Mouse (Mus musculus): Measurements from ENCODE around the gene Mus81. TPM values are rescaled to one million over a fixed set of nuclear protein-coding genes. Genes with fewer than 3 reads are reported as not detected.
A peak's percentile ranks its signal among the peaks of the same experiment; 100 is the strongest.

Mus81 gene
- polyA plus RNA-seq, 1 experiment from 2014 or later, result 18.5 TPM

- no peaks in the 10 kb centered on the region for H3K27me3 ChIP-seq (ENCODE audit: control insufficient read depth, insufficient read depth, low read length)
- 77% methylated on average over 3 of the region's 3 CpGs for WGBS
- no peaks in the 10 kb centered on the region; the same call in 1 of the 2 replicates for H3K4me1 ChIP-seq (replicated peaks; ENCODE audit: control insufficient read depth, insufficient read depth)
- no peak overlapping the region for H3K9ac ChIP-seq (ENCODE audit: low read length)
- TF ChIP-seq CTCF (IDR thresholded peaks at IDR 0.05; ENCODE audit: low read depth) (peak; percentile 58), EP300 (optimal IDR thresholded peaks at IDR 0.05) (no peak)
- DNase-seq (ENCODE audit: low spot score), result no peak
- H3K4me3 ChIP-seq (ENCODE audit: low read depth, low read length), result no peak overlapping the region
- H3K27ac ChIP-seq (replicated peaks), result no peak overlapping the region
- no peaks in the 10 kb centered on the region for H3K36me3 ChIP-seq (ENCODE audit: control insufficient read depth, insufficient read depth, low read length)
- ATAC-seq (ENCODE audit: low FRiP score, low TSS enrichment), result no peak
- H3K9me3 ChIP-seq (ENCODE audit: control insufficient read depth, low read length), result no peaks in the 10 kb centered on the region
- no peak overlapping the region for H3K4me2 ChIP-seq (replicated peaks; ENCODE audit: low read depth)
These were observed 15.3 kb downstream of the Mus81 start for GRCm38 (mm10) chr19:5472857-5473256.

DNA sequence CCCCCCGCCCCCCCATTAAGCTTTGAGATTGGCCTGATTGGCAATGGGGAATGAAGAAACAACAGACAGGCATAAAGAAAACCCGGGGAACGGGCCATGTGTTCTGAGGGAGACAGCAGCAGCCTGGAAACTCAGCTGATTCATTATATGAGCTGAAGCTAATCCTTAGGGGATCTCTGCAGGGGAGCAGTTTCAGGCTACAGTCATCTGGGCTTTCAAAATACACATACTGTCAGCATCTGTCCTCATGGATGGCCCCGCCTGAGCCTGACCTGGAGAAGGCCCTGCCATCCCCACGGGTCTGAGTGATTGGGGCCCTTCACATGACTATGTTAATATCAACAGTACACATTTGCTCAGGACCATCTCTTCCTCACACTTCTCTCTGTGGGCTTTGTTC is 16.4 kb downstream of the Mus81 start:
- TF ChIP-seq CTCF (IDR thresholded peaks at IDR 0.05; ENCODE audit: low read depth) (no peak), EP300 (optimal IDR thresholded peaks at IDR 0.05) (no peak)

GRCm38 (mm10) chr19:5468374-5468773 is 19.8 kb downstream of the Mus81 start, which contains the start of gene Ctsw:
Gene Ctsw (minus strand): TSS chr19:5468507.
- 36% methylated on average over 5 of the region's 5 CpGs for WGBS

More for the DNA sequence above, 16.4 kb downstream of the Mus81 start:
- no peak overlapping the region for H3K27ac ChIP-seq (replicated peaks)
- WGBS, result 47% methylated on average over 5 of the region's 5 CpGs
- H3K9me3 ChIP-seq (ENCODE audit: control insufficient read depth, low read length), result no peaks in the 10 kb centered on the region
- H3K27me3 ChIP-seq (ENCODE audit: control insufficient read depth, insufficient read depth, low read length), result no peaks in the 10 kb centered on the region
- H3K36me3 ChIP-seq (ENCODE audit: control insufficient read depth, insufficient read depth, low read length), result no peaks in the 10 kb centered on the region
- no peak overlapping the region for H3K4me2 ChIP-seq (replicated peaks; ENCODE audit: low read depth)
- H3K4me3 ChIP-seq (ENCODE audit: low read depth, low read length), result no peak overlapping the region
- no peak overlapping the region for H3K9ac ChIP-seq (ENCODE audit: low read length)
- DNase-seq (ENCODE audit: low spot score) (no peak), ATAC-seq (ENCODE audit: low FRiP score, low TSS enrichment) (no peak)
- H3K4me1 ChIP-seq (replicated peaks; ENCODE audit: control insufficient read depth, insufficient read depth), result no peaks in the 10 kb centered on the region; the same call in 1 of the 2 replicates

DNA sequence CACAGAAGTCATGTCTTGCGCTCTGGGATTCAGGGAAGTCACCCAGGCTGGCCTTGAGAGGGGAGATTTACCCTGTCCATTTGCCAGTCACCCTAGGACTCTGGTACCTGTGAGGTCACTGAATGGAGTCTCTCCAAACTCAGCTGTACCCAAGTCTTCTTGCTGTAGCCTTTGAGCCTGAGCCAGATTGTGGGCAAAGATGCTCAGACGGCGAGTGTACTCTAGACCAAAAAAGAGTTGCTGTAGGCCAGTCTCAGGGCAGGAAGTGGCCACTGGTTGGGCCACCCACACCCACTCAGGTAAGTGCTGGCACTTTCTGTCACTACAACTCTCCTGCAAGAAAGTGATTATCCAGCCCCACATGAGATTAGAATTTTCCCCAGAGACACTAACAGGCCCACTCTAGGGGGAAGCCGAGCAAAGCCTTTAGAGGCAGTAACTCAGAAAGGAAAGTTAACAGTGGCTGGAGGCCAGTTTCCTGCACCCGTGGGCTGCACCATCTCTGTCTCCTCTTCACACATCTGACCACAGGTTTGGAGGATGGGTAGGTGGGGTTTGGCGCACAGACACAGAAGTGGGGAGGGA is 21.2 kb downstream of the Mus81 start:
- no peak for TF ChIP-seq CTCF (IDR thresholded peaks at IDR 0.05; ENCODE audit: low read depth)
- no peak for TF ChIP-seq EP300 (optimal IDR thresholded peaks at IDR 0.05)
- Histone ChIP-seq H3K4me3 (ENCODE audit: low read depth, low read length) (no peak overlapping the region), H3K9me3 (ENCODE audit: control insufficient read depth, low read length) (no peaks in the 10 kb centered on the region), H3K9ac (ENCODE audit: low read length) (no peak overlapping the region), H3K27me3 (ENCODE audit: control insufficient read depth, insufficient read depth, low read length) (no peaks in the 10 kb centered on the region), H3K36me3 (ENCODE audit: control insufficient read depth, insufficient read depth, low read length) (peaks cover 18% of the 10 kb centered on the region), H3K4me1 (replicated peaks; ENCODE audit: control insufficient read depth, insufficient read depth) (no peaks in the 10 kb centered on the region), H3K27ac (replicated peaks) (no peak overlapping the region), H3K4me2 (replicated peaks; ENCODE audit: low read depth) (no peak overlapping the region)
- no peak for DNase-seq (ENCODE audit: low spot score)
- 92% methylated on average over 6 of the region's 6 CpGs for WGBS
- no peak for ATAC-seq (ENCODE audit: low FRiP score, low TSS enrichment)

More at GRCm38 (mm10) chr19:5468374-5468773, 19.8 kb downstream of the Mus81 start, which contains the start of gene Ctsw:
- Histone ChIP-seq H3K4me2 (replicated peaks; ENCODE audit: low read depth) (no peak within 1 kb of the TSS), H3K4me3 (ENCODE audit: low read depth, low read length) (no peak within 1 kb of the TSS), H3K36me3 (ENCODE audit: control insufficient read depth, insufficient read depth, low read length) (peaks cover 18% of the 10 kb centered on the region), H3K9ac (ENCODE audit: low read length) (no peak within 1 kb of the TSS), H3K4me1 (replicated peaks; ENCODE audit: control insufficient read depth, insufficient read depth) (no peaks in the 10 kb centered on the region), H3K27ac (replicated peaks) (no peak within 1 kb of the TSS), H3K9me3 (ENCODE audit: control insufficient read depth, low read length) (no peaks in the 10 kb centered on the region), H3K27me3 (ENCODE audit: control insufficient read depth, insufficient read depth, low read length) (no peaks in the 10 kb centered on the region)
- no peak for TF ChIP-seq EP300 (optimal IDR thresholded peaks at IDR 0.05)
- no peak for TF ChIP-seq CTCF (IDR thresholded peaks at IDR 0.05; ENCODE audit: low read depth)
- no peak for DNase-seq (ENCODE audit: low spot score)
- ATAC-seq (ENCODE audit: low FRiP score, low TSS enrichment), result no peak

DNA sequence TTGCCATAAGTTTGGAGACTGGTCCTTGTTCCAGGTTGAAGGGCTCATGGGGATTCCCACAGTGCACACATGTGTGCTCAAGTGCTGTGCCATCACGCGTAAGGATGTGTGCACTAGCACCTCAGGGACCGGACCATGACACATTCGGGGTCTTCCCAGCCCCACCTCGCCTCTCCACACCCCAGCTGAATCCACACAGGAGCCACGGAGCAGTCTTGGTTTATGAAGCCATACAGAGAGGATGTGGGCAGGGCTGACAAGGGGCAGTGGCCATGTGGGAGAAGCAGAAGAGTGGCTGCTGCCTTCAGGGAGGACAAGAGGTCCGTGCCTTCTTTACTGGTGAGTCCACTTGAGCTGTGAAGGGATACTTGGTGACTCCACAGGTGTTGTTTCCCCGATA is 23.2 kb downstream of the Mus81 start:
- DNase-seq (ENCODE audit: low spot score) (no peak), ATAC-seq (ENCODE audit: low FRiP score, low TSS enrichment) (no peak)
- Histone ChIP-seq H3K4me1 (replicated peaks; ENCODE audit: control insufficient read depth, insufficient read depth) (no peaks in the 10 kb centered on the region), H3K36me3 (ENCODE audit: control insufficient read depth, insufficient read depth, low read length) (peaks cover 18% of the 10 kb centered on the region), H3K9me3 (ENCODE audit: control insufficient read depth, low read length) (no peaks in the 10 kb centered on the region), H3K27me3 (ENCODE audit: control insufficient read depth, insufficient read depth, low read length) (no peaks in the 10 kb centered on the region), H3K27ac (replicated peaks) (no peak overlapping the region), H3K4me3 (ENCODE audit: low read depth, low read length) (no peak overlapping the region), H3K4me2 (replicated peaks; ENCODE audit: low read depth) (no peak overlapping the region), H3K9ac (ENCODE audit: low read length) (no peak overlapping the region)
- WGBS, result 93% methylated on average over 8 of the region's 8 CpGs
- TF ChIP-seq CTCF (IDR thresholded peaks at IDR 0.05; ENCODE audit: low read depth) (no peak), EP300 (optimal IDR thresholded peaks at IDR 0.05) (no peak)

DNA sequence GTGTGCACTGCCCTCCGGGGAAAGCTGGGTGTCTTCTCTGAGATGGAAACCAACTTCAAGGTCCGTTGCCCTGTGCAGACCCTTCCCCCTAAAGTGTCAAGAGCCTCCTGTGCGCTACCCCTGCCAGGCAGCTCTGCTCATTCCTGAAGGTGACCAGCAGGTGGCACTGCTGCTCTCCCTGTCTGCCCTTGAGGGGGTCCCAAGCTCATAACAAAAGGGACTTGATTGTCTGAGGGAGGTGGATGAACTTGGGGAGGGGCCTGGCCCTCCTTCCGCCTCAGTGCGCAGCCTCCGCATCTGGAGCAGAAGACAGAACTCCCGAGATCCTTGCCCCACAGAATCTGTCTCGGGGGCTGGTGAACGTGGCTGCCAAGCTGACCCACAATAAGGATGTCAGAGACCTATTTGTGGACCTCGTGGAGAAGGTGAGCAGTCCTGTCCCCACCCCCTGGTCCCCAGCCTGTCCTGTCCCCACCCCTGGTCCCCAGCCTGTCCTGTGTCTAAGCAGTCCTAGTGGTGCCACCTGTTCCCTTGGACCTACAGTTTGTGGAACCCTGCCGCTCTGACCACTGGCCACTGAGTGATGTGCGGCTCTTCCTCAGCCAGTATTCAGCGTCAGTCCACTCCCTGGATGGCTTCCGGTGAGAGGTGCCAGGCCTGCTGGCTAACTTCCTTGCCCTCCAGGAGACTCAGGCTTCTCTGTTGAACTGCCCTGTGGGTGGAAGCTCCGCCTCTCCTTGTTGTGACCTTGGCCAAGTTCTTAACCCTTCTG is 24.2 kb downstream of the Mus81 start:
- Histone ChIP-seq H3K9ac (ENCODE audit: low read length) (0 out of 2 replicates have a peak overlapping the region, but pooled peaks have one; percentile 27), H3K27ac (replicated peaks) (peak overlapping the region; percentile 56; the same call in 1 of the 2 replicates), H3K36me3 (ENCODE audit: control insufficient read depth, insufficient read depth, low read length) (peaks cover 18% of the 10 kb centered on the region), H3K4me3 (ENCODE audit: low read depth, low read length) (peak overlapping the region; percentile 12; the same call in 1 of the 2 replicates), H3K4me2 (replicated peaks; ENCODE audit: low read depth) (peak overlapping the region; percentile 39; the same call in 1 of the 2 replicates), H3K27me3 (ENCODE audit: control insufficient read depth, insufficient read depth, low read length) (no peaks in the 10 kb centered on the region), H3K9me3 (ENCODE audit: control insufficient read depth, low read length) (no peaks in the 10 kb centered on the region), H3K4me1 (replicated peaks; ENCODE audit: control insufficient read depth, insufficient read depth) (no peaks in the 10 kb centered on the region)
- DNase-seq (ENCODE audit: low spot score) (peak; percentile 57), ATAC-seq (ENCODE audit: low FRiP score, low TSS enrichment) (no peak)
- 37% methylated on average over 14 of the region's 15 CpGs for WGBS
- no peak for TF ChIP-seq EP300 (optimal IDR thresholded peaks at IDR 0.05)
- peak; percentile 93 for TF ChIP-seq CTCF (IDR thresholded peaks at IDR 0.05; ENCODE audit: low read depth)
